Mouse (Mus musculus) intestine, embryonic 14.5 days (tissue): ENCODE measurements around the gene Ficd. TPM values are rescaled to one million over a fixed set of nuclear protein-coding genes. Genes with fewer than 3 reads are reported as not detected.

Experiments
- ATAC-seq: fragments of 200-750 bp; cut with Nextera tagmentation; replicated peaks from 2 replicates; pipeline ENCODE4 v1.8.0; 2017; ENCODE audit warnings: low read depth, moderate number of reproducible peaks, moderate TSS enrichment, moderate library complexity; ENCODE audit not compliant: low FRiP score, low TSS enrichment
- DNase-seq: peaks from one replicate; pipeline ENCODE4 v3.0.0-alpha.2; 2018; ENCODE audit warnings: low spot score
- H3K27ac ChIP-seq: fragments of 300-500 bp; sonication (generic); 2 replicates; pipeline ENCODE4 v1.5.1; 2014; ENCODE audit warnings: low read depth, mild to moderate bottlenecking, control low read depth
- H3K27me3 ChIP-seq: fragments of 300-500 bp; sonication (generic); replicated peaks from 2 replicates; pipeline ENCODE4 v1.6.1; 2014; ENCODE audit warnings: low read length, control low read depth; ENCODE audit not compliant: control insufficient read depth, insufficient read depth
- H3K36me3 ChIP-seq: fragments of 300-500 bp; sonication (generic); 2 replicates; pipeline ENCODE4 v1.6.1; 2014; ENCODE audit warnings: low read length, control low read depth; ENCODE audit not compliant: control insufficient read depth, insufficient read depth
- H3K4me1 ChIP-seq: fragments of 300-500 bp; sonication (generic); replicated peaks from 2 replicates; pipeline ENCODE4 v1.6.1; 2014; ENCODE audit warnings: low read length, control low read depth, mixed read lengths; ENCODE audit not compliant: control insufficient read depth, insufficient read depth
- H3K4me2 ChIP-seq: fragments of 300-500 bp; sonication (generic); 2 replicates; pipeline ENCODE4 v1.6.1; 2014; ENCODE audit warnings: low read length
- H3K4me3 ChIP-seq: fragments of 300-500 bp; sonication (generic); 2 replicates; pipeline ENCODE4 v1.5.1; 2014; ENCODE audit warnings: low read depth, low read length, control low read depth, mixed read lengths
- H3K9ac ChIP-seq: fragments of 300-500 bp; sonication (generic); 2 replicates; pipeline ENCODE4 v1.6.1; 2014; ENCODE audit warnings: mild to moderate bottlenecking, low read length
- H3K9me3 ChIP-seq: fragments of 300-500 bp; sonication (generic); 2 replicates; pipeline ENCODE4 v1.6.1; 2016; ENCODE audit warnings: low read length, control low read depth; ENCODE audit not compliant: control insufficient read depth
- WGBS: fragments of 180-500 bp; shearing (Covaris S2); extraction: QIAGEN DNeasy Blood & Tissue Kit; methylation state at CpG from one replicate; pipeline ENCODE4 v1.1.7; 2014; 5-methylcytosine and 5-hydroxymethylcytosine counted together
- polyA plus RNA-seq: library from polyadenylated mRNA; unstranded; fragments of >200 nt; fragmentation: Nextera tagmentation; extraction: Ambion mirVana; gene quantifications from 2 replicates; pipeline ENCODE4 v1.2.1, GENCODE M21; 2014

Gene Ficd
- polyA plus RNA-seq, 1 experiment from 2014 or later, result 3.6 TPM

- Histone ChIP-seq H3K4me2 (no peak overlapping the region), H3K4me1 (no peaks in the 10 kb centered on the region), H3K36me3 (peaks cover 84% of the 10 kb centered on the region), H3K27ac (no peak overlapping the region), H3K27me3 (no peaks in the 10 kb centered on the region), H3K4me3 (no peak overlapping the region), H3K9ac (no peak overlapping the region), H3K9me3 (no peaks in the 10 kb centered on the region)
- DNase-seq (no peak), ATAC-seq (no peak)
- 92% methylated on average over 7 of the region's 7 CpGs for WGBS
Observed at GRCm38 (mm10) chr5:113764426-113764825, 28.8 kb downstream of the Ficd start.

GRCm38 (mm10) chr5:113765641-113766526 is 30.3 kb downstream of the Ficd start:
- peaks cover 6% of the 10 kb centered on the region for H3K4me1 ChIP-seq
- ATAC-seq (no peak), DNase-seq (no peak)

GRCm38 (mm10) chr5:113768806-113769205 is 33.2 kb downstream of the Ficd start:
- no peaks in the 10 kb centered on the region for H3K9me3 ChIP-seq
- H3K9ac ChIP-seq, result no peak overlapping the region
- H3K4me2 ChIP-seq, result no peak overlapping the region
- 88% methylated on average over 8 of the region's 8 CpGs for WGBS
- no peak overlapping the region for H3K27ac ChIP-seq
- no peaks in the 10 kb centered on the region for H3K27me3 ChIP-seq
- H3K4me3 ChIP-seq, result no peak overlapping the region
- DNase-seq, result no peak
- peaks cover 40% of the 10 kb centered on the region for H3K36me3 ChIP-seq
- no peak for ATAC-seq
- H3K4me1 ChIP-seq, result peaks cover 12% of the 10 kb centered on the region

More at GRCm38 (mm10) chr5:113765641-113766526, 30.3 kb downstream of the Ficd start:
- no peak overlapping the region for H3K4me3 ChIP-seq
- H3K27ac ChIP-seq, result no peak overlapping the region
- H3K9me3 ChIP-seq, result no peaks in the 10 kb centered on the region
- no peak overlapping the region for H3K4me2 ChIP-seq
- H3K36me3 ChIP-seq, result peaks cover 70% of the 10 kb centered on the region
- H3K9ac ChIP-seq, result no peak overlapping the region
- WGBS, result 82% methylated on average over 13 of the region's 13 CpGs
- no peaks in the 10 kb centered on the region for H3K27me3 ChIP-seq

- peak overlapping the region; percentile 91 for H3K4me2 ChIP-seq
- peaks cover 14% of the 10 kb centered on the region for H3K4me1 ChIP-seq
- H3K36me3 ChIP-seq, result peaks cover 49% of the 10 kb centered on the region
- H3K9me3 ChIP-seq, result no peaks in the 10 kb centered on the region
- under 1% methylated on average over 87 of the region's 97 CpGs for WGBS
- no peaks in the 10 kb centered on the region for H3K27me3 ChIP-seq
- ATAC-seq (peak; percentile 72), DNase-seq (peak; percentile 93)
- H3K4me3 ChIP-seq, result peak overlapping the region; percentile 100
- peak overlapping the region; percentile 100 for H3K27ac ChIP-seq
- H3K9ac ChIP-seq, result peak overlapping the region; percentile 88
Observed at GRCm38 (mm10) chr5:113771213-113772162, 35.9 kb downstream of the Ficd start.

GRCm38 (mm10) chr5:113772450-113772895 is 36.9 kb downstream of the Ficd start, which contains the start of the genes Sart3 and Iscu:
Sart3 (minus strand) TSS chr5:113772510.
Iscu (plus strand) TSS chr5:113772748.
- DNase-seq (peak; percentile 94), ATAC-seq (peak; percentile 83)
- peak within 1 kb of the TSS; percentile 100 for H3K4me3 ChIP-seq
- peak within 1 kb of the TSS; percentile 91 for H3K4me2 ChIP-seq
- peak within 1 kb of the TSS; percentile 88 for H3K9ac ChIP-seq
- WGBS, result under 1% methylated on average over 46 of the region's 49 CpGs
- peak within 1 kb of the TSS; percentile 100 for H3K27ac ChIP-seq
- no peaks in the 10 kb centered on the region for H3K9me3 ChIP-seq
- H3K36me3 ChIP-seq, result peaks cover 49% of the 10 kb centered on the region
- H3K27me3 ChIP-seq, result no peaks in the 10 kb centered on the region
- peaks cover 14% of the 10 kb centered on the region for H3K4me1 ChIP-seq

- DNase-seq (peak; percentile 67), ATAC-seq (peak; percentile 29)
- H3K4me1 ChIP-seq, result peaks cover 14% of the 10 kb centered on the region
- peak overlapping the region; percentile 100; the same call in 1 of the 2 replicates for H3K27ac ChIP-seq
- peak overlapping the region; percentile 91 for H3K4me2 ChIP-seq
- H3K9ac ChIP-seq, result peak overlapping the region; percentile 69
- WGBS, result under 1% methylated on average over 27 of the region's 38 CpGs
- peak overlapping the region; percentile 100 for H3K4me3 ChIP-seq
- no peaks in the 10 kb centered on the region for H3K9me3 ChIP-seq
- peaks cover 47% of the 10 kb centered on the region for H3K36me3 ChIP-seq
- no peaks in the 10 kb centered on the region for H3K27me3 ChIP-seq
Observed at GRCm38 (mm10) chr5:113772905-113773519, 37.4 kb downstream of the Ficd start.

GRCm38 (mm10) chr5:113773664-113774063 is 38.1 kb downstream of the Ficd start:
- Histone ChIP-seq H3K9ac (peak overlapping the region; percentile 69; the same call in 1 of the 2 replicates), H3K36me3 (peaks cover 47% of the 10 kb centered on the region), H3K27ac (no peak overlapping the region), H3K4me3 (peak overlapping the region; percentile 100), H3K4me1 (peaks cover 14% of the 10 kb centered on the region), H3K9me3 (no peaks in the 10 kb centered on the region), H3K4me2 (peak overlapping the region; percentile 91), H3K27me3 (no peaks in the 10 kb centered on the region)
- WGBS, result under 1% methylated on average over 7 of the region's 7 CpGs
- ATAC-seq, result no peak
- peak; percentile 97 for DNase-seq

GRCm38 (mm10) chr5:113775585-113775984 is 40.0 kb downstream of the Ficd start:
- DNase-seq (no peak), ATAC-seq (no peak)
- Histone ChIP-seq H3K36me3 (peaks cover 44% of the 10 kb centered on the region), H3K4me2 (no peak overlapping the region), H3K4me3 (no peak overlapping the region), H3K4me1 (peaks cover 8% of the 10 kb centered on the region; the same call in 1 of the 2 replicates), H3K27ac (no peak overlapping the region), H3K9me3 (no peaks in the 10 kb centered on the region), H3K27me3 (no peaks in the 10 kb centered on the region), H3K9ac (no peak overlapping the region)
- WGBS, result 92% methylated on average over 10 of the region's 10 CpGs
